Mouse (Mus musculus): Measurements from ENCODE around the gene Gpatch2l. TPM values are rescaled to one million over a fixed set of nuclear protein-coding genes. Genes with fewer than 3 reads are reported as not detected.

Gpatch2l gene
- polyA plus RNA-seq, 1 experiment from 2014 or later = 14.5 TPM

DNA sequence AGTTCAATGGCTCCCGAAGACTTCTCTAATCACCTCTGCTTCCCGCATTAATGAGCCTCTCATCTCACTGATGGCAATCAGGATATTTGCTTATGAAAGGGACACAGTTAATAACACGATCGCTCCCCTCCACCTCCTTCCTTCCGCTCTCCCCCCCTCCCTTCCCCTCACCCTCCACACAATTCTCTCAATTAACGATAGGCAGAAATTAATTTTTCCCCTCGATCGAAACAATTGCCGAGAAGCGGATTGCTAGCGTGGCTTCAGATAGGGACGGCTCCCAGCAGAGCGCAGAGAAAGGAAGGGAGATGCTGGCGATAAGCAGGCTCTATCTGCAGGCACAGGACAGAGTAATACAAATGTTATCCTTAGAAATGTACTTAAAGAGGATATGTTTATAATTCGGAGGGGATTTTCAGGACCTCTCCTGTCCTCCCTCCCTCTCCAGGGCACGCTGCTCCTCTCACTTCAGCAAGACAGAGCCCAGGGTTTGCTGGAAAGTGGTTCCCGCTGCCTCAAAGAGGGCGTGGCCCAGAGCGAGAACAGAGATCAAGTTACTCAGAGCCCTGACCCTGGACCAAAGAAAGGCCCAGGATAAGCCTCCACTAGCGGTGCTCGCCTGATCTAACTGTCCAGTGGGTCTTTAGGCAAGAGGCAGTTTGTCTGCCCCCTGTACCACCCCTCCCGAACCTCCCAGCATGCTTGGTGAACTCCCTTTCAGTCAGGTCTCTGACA is 24.8 kb upstream of the Gpatch2l start:
- no peaks in the 10 kb centered on the region for H3K9me3 ChIP-seq (ENCODE audit: control insufficient read depth, low read length)
- ATAC-seq (replicated peaks; ENCODE audit: low FRiP score) (no peak), DNase-seq (ENCODE audit: low spot score) (no peak)
- peak overlapping the region; percentile 5; the same call in 1 of the 2 replicates for H3K4me3 ChIP-seq (ENCODE audit: low read depth, low read length)
- H3K9ac ChIP-seq (ENCODE audit: low read depth, low read length) = no peak overlapping the region
- H3K4me1 ChIP-seq (replicated peaks; ENCODE audit: control insufficient read depth, insufficient read depth, low read length) = peaks cover 20% of the 10 kb centered on the region
- H3K36me3 ChIP-seq (ENCODE audit: control insufficient read depth, insufficient read depth, low read length) = no peaks in the 10 kb centered on the region
- peaks cover 72% of the 10 kb centered on the region for H3K27me3 ChIP-seq (replicated peaks; ENCODE audit: control insufficient read depth, insufficient read depth, low read length)
- no peak overlapping the region for H3K27ac ChIP-seq (ENCODE audit: low read depth, low read length)
- peak overlapping the region; percentile 28 for H3K4me2 ChIP-seq
- 1% methylated on average over 22 of the region's 22 CpGs for WGBS

GRCm38 (mm10) chr12:86220200-86221021 is 21.2 kb upstream of the Gpatch2l start:
- H3K27ac ChIP-seq (ENCODE audit: low read depth, low read length) = peak overlapping the region; percentile 75
- H3K9me3 ChIP-seq (ENCODE audit: control insufficient read depth, low read length) = no peaks in the 10 kb centered on the region
- H3K9ac ChIP-seq (ENCODE audit: low read depth, low read length) = peak overlapping the region; percentile 59
- ATAC-seq (replicated peaks; ENCODE audit: low FRiP score) (peak; percentile 97), DNase-seq (ENCODE audit: low spot score) (peak; percentile 62)
- peaks cover 20% of the 10 kb centered on the region for H3K4me1 ChIP-seq (replicated peaks; ENCODE audit: control insufficient read depth, insufficient read depth, low read length)
- no peaks in the 10 kb centered on the region for H3K36me3 ChIP-seq (ENCODE audit: control insufficient read depth, insufficient read depth, low read length)
- H3K4me3 ChIP-seq (ENCODE audit: low read depth, low read length) = peak overlapping the region; percentile 41
- peaks cover 37% of the 10 kb centered on the region for H3K27me3 ChIP-seq (replicated peaks; ENCODE audit: control insufficient read depth, insufficient read depth, low read length)
- peak overlapping the region; percentile 75 for H3K4me2 ChIP-seq
- 6% methylated on average over 38 of the region's 38 CpGs for WGBS

- ATAC-seq (replicated peaks; ENCODE audit: low FRiP score) = peak; percentile 55
- no peak for DNase-seq (ENCODE audit: low spot score)
Measured at GRCm38 (mm10) chr12:86221074-86221703, 20.5 kb upstream of the Gpatch2l start.

DNA sequence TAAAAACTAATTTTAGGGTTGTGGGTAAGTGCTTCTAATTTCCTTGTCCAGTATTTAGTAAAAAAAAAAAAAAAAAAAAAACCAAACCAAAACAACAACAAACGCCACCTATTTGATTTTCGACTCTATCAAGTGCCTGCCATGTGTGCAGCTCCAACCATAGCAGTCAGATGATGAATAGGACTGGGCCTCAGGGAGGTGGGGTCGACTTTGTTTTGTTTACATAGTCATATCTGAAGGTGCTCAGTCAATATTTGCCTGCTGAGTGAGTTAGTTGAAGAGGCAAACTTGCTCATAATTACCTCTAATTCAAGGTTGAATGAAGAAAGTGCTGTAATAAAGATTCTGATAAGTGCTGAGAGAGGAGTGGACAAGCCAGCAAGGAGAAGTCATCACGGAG is 7.4 kb upstream of the Gpatch2l start:
- 48% methylated on average over 4 of the region's 4 CpGs for WGBS
- no peaks in the 10 kb centered on the region for H3K4me1 ChIP-seq (replicated peaks; ENCODE audit: control insufficient read depth, insufficient read depth, low read length)
- no peaks in the 10 kb centered on the region for H3K9me3 ChIP-seq (ENCODE audit: control insufficient read depth, low read length)
- H3K27me3 ChIP-seq (replicated peaks; ENCODE audit: control insufficient read depth, insufficient read depth, low read length) = no peaks in the 10 kb centered on the region
- DNase-seq (ENCODE audit: low spot score) (no peak), ATAC-seq (replicated peaks; ENCODE audit: low FRiP score) (no peak)
- no peak overlapping the region for H3K4me3 ChIP-seq (ENCODE audit: low read depth, low read length)
- H3K27ac ChIP-seq (ENCODE audit: low read depth, low read length) = no peak overlapping the region
- no peak overlapping the region for H3K9ac ChIP-seq (ENCODE audit: low read depth, low read length)
- H3K4me2 ChIP-seq = no peak overlapping the region
- H3K36me3 ChIP-seq (ENCODE audit: control insufficient read depth, insufficient read depth, low read length) = no peaks in the 10 kb centered on the region

More at GRCm38 (mm10) chr12:86221074-86221703, 20.5 kb upstream of the Gpatch2l start:
- 39% methylated on average over 16 of the region's 16 CpGs for WGBS
- peak overlapping the region; percentile 75 for H3K27ac ChIP-seq (ENCODE audit: low read depth, low read length)
- H3K27me3 ChIP-seq (replicated peaks; ENCODE audit: control insufficient read depth, insufficient read depth, low read length) = peaks cover 30% of the 10 kb centered on the region
- H3K9ac ChIP-seq (ENCODE audit: low read depth, low read length) = peak overlapping the region; percentile 59
- peaks cover 20% of the 10 kb centered on the region for H3K4me1 ChIP-seq (replicated peaks; ENCODE audit: control insufficient read depth, insufficient read depth, low read length)
- H3K4me3 ChIP-seq (ENCODE audit: low read depth, low read length) = peak overlapping the region; percentile 41
- H3K9me3 ChIP-seq (ENCODE audit: control insufficient read depth, low read length) = no peaks in the 10 kb centered on the region
- H3K36me3 ChIP-seq (ENCODE audit: control insufficient read depth, insufficient read depth, low read length) = no peaks in the 10 kb centered on the region
- H3K4me2 ChIP-seq = peak overlapping the region; percentile 75

DNA sequence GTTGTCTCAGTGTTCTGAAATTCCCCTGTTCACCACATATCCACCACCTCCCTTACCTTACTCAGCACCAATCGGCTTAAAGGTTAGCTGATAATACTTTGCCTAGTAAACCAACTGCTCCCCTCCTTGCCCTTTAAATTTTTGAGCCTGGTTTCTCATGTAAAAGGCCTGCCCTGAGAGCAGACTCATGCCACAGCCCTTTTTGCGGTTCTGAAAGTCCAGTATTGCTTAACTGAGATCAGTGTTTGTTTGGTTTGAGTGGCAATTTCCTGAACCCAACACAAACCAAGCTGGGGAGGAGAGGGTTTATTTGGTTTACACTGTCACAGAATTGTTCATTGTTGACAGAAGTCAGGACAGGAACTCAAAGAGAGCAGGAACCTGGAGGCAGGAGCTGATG is 2.9 kb upstream of the Gpatch2l start:
- Histone ChIP-seq H3K27me3 (replicated peaks; ENCODE audit: control insufficient read depth, insufficient read depth, low read length) (no peaks in the 10 kb centered on the region), H3K27ac (ENCODE audit: low read depth, low read length) (no peak overlapping the region), H3K36me3 (ENCODE audit: control insufficient read depth, insufficient read depth, low read length) (no peaks in the 10 kb centered on the region), H3K9ac (ENCODE audit: low read depth, low read length) (no peak overlapping the region), H3K4me3 (ENCODE audit: low read depth, low read length) (no peak overlapping the region), H3K4me2 (no peak overlapping the region), H3K4me1 (replicated peaks; ENCODE audit: control insufficient read depth, insufficient read depth, low read length) (peaks cover 5% of the 10 kb centered on the region), H3K9me3 (ENCODE audit: control insufficient read depth, low read length) (no peaks in the 10 kb centered on the region)
- no peak for DNase-seq (ENCODE audit: low spot score)
- ATAC-seq (replicated peaks; ENCODE audit: low FRiP score) = no peak
- whole genome bisulfite sequencing = 73% methylated on average over 2 of the region's 2 CpGs

GRCm38 (mm10) chr12:86242563-86242962 is 905 bp downstream of the Gpatch2l start:
- Histone ChIP-seq H3K27ac (ENCODE audit: low read depth, low read length) (no peak overlapping the region), H3K4me2 (peak overlapping the region; percentile 71), H3K4me3 (ENCODE audit: low read depth, low read length) (peak overlapping the region; percentile 80), H3K9ac (ENCODE audit: low read depth, low read length) (peak overlapping the region; percentile 83), H3K4me1 (replicated peaks; ENCODE audit: control insufficient read depth, insufficient read depth, low read length) (peaks cover 13% of the 10 kb centered on the region), H3K9me3 (ENCODE audit: control insufficient read depth, low read length) (no peaks in the 10 kb centered on the region), H3K27me3 (replicated peaks; ENCODE audit: control insufficient read depth, insufficient read depth, low read length) (no peaks in the 10 kb centered on the region), H3K36me3 (ENCODE audit: control insufficient read depth, insufficient read depth, low read length) (0 out of 2 replicates have a peak, but pooled peaks cover 6% of the 10 kb centered on the region)
- 11% methylated on average over 7 of the region's 7 CpGs for WGBS
- no peak for ATAC-seq (replicated peaks; ENCODE audit: low FRiP score)
- no peak for DNase-seq (ENCODE audit: low spot score)

- ATAC-seq (replicated peaks; ENCODE audit: low FRiP score) = no peak
- H3K4me1 ChIP-seq (replicated peaks; ENCODE audit: control insufficient read depth, insufficient read depth, low read length) = peaks cover 13% of the 10 kb centered on the region
- no peaks in the 10 kb centered on the region for H3K9me3 ChIP-seq (ENCODE audit: control insufficient read depth, low read length)
- no peak for DNase-seq (ENCODE audit: low spot score)
- H3K27me3 ChIP-seq (replicated peaks; ENCODE audit: control insufficient read depth, insufficient read depth, low read length) = no peaks in the 10 kb centered on the region
- 0 out of 2 replicates have a peak, but pooled peaks cover 6% of the 10 kb centered on the region for H3K36me3 ChIP-seq (ENCODE audit: control insufficient read depth, insufficient read depth, low read length)
- H3K4me2 ChIP-seq = no peak overlapping the region
- H3K9ac ChIP-seq (ENCODE audit: low read depth, low read length) = no peak overlapping the region
- WGBS = 89% methylated on average over 17 of the region's 17 CpGs
- H3K4me3 ChIP-seq (ENCODE audit: low read depth, low read length) = no peak overlapping the region
- H3K27ac ChIP-seq (ENCODE audit: low read depth, low read length) = no peak overlapping the region
Measured at GRCm38 (mm10) chr12:86243936-86244335, 2.3 kb downstream of the Gpatch2l start.

DNA sequence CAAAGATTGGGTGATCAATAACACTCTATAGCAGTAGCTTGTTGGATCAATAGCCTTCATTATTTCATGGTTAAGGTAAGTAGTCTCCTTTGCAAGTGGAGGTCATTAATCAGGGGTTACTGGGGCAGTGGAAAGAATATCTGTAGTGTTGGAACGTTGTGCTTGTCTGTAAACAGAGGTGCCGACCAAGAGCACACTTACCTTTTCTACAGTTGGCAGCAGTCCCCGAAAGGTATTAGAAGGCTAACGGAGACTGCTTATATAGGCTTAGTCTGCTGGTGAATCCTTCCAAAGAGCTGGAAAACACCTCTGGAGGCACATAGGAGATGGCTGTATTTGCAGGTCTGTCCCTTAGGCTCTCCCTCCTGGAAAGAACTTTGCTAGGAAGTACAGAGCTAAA is 8.5 kb downstream of the Gpatch2l start:
- no peak overlapping the region for H3K4me3 ChIP-seq (ENCODE audit: low read depth, low read length)
- WGBS = 76% methylated on average over 4 of the region's 4 CpGs
- no peaks in the 10 kb centered on the region for H3K27me3 ChIP-seq (replicated peaks; ENCODE audit: control insufficient read depth, insufficient read depth, low read length)
- H3K9me3 ChIP-seq (ENCODE audit: control insufficient read depth, low read length) = no peaks in the 10 kb centered on the region
- peaks cover 8% of the 10 kb centered on the region for H3K4me1 ChIP-seq (replicated peaks; ENCODE audit: control insufficient read depth, insufficient read depth, low read length)
- no peak for ATAC-seq (replicated peaks; ENCODE audit: low FRiP score)
- DNase-seq (ENCODE audit: low spot score) = no peak
- H3K27ac ChIP-seq (ENCODE audit: low read depth, low read length) = no peak overlapping the region
- H3K4me2 ChIP-seq = no peak overlapping the region
- H3K36me3 ChIP-seq (ENCODE audit: control insufficient read depth, insufficient read depth, low read length) = no peaks in the 10 kb centered on the region; the same call in 1 of the 2 replicates
- no peak overlapping the region for H3K9ac ChIP-seq (ENCODE audit: low read depth, low read length)

Measured in liver, embryonic 11.5 days (tissue).